Mouse (Mus musculus) lung, embryonic 15.5 days (tissue): Measurements from ENCODE around the gene Ccdc107. TPM values are rescaled to one million over a fixed set of nuclear protein-coding genes. Genes with fewer than 3 reads are reported as not detected.

ENCODE experiments used
- polyA plus RNA-seq: library from polyadenylated mRNA; unstranded; fragments of >200 nt; fragmentation: Nextera tagmentation; extraction: Ambion mirVana; gene quantifications from 2 replicates; pipeline ENCODE4 v1.2.1, GENCODE M21; 2015

Gene Ccdc107
- polyA plus RNA-seq, 1 experiment from 2014 or later = 70.1 TPM

Other genes starting within 250 kb of the Ccdc107 start
- gene Atp8b5, start 225.7 kb upstream of the Ccdc107 start, polyA plus RNA-seq = 0.24 and 0.29 TPM in 2 replicates
- gene Rusc2, start 110.9 kb upstream of the Ccdc107 start, polyA plus RNA-seq = 13.0 and 14.0 TPM in 2 replicates
- 0.14 and 0.25 TPM in 2 replicates for gene Fam166b, start 63.8 kb upstream of the Ccdc107 start, polyA plus RNA-seq
- gene Tesk1, start 51.0 kb upstream of the Ccdc107 start, polyA plus RNA-seq = 8.3 and 8.5 TPM in 2 replicates
- 1.8 and 3.1 TPM in 2 replicates for gene Cd72, start 38.3 kb upstream of the Ccdc107 start, polyA plus RNA-seq
- 0.14 and 1.2 TPM in 2 replicates for gene Sit1, start 9.2 kb upstream of the Ccdc107 start, polyA plus RNA-seq
- gene Arhgef39, start 6.8 kb downstream of the Ccdc107 start, polyA plus RNA-seq = 48.8 and 54.0 TPM in 2 replicates
- gene Car9, start 14.1 kb downstream of the Ccdc107 start, polyA plus RNA-seq = 4.7 and 6.1 TPM in 2 replicates
- gene Tpm2, start 30.9 kb downstream of the Ccdc107 start, polyA plus RNA-seq = 198 and 216 TPM in 2 replicates
- gene Creb3, start 69.4 kb downstream of the Ccdc107 start, polyA plus RNA-seq = 62.7 and 63.2 TPM in 2 replicates
- 97.9 and 98.2 TPM in 2 replicates for gene Tln1, start 69.8 kb downstream of the Ccdc107 start, polyA plus RNA-seq
- 23.7 and 32.2 TPM in 2 replicates for gene Rgp1, start 85.8 kb downstream of the Ccdc107 start, polyA plus RNA-seq
- 19.0 and 21.1 TPM in 2 replicates for gene Gba2, start 86.0 kb downstream of the Ccdc107 start, polyA plus RNA-seq
- 0.77 and 1.5 TPM in 2 replicates for gene Msmp, start 91.6 kb downstream of the Ccdc107 start, polyA plus RNA-seq
- 9.6 and 10.6 TPM in 2 replicates for gene Npr2, start 139.0 kb downstream of the Ccdc107 start, polyA plus RNA-seq
- 3.9 TPM in 2 replicates for gene Spag8, start 160.7 kb downstream of the Ccdc107 start, polyA plus RNA-seq
- gene Hint2, start 163.6 kb downstream of the Ccdc107 start, polyA plus RNA-seq = 110 and 114 TPM in 2 replicates
- 4.2 and 4.9 TPM in 2 replicates for gene Tmem8b, start 176.1 kb downstream of the Ccdc107 start, polyA plus RNA-seq
- 2.1 and 2.3 TPM in 2 replicates for gene Fam221b, start 176.2 kb downstream of the Ccdc107 start, polyA plus RNA-seq
- gene Olfr70, start 207.9 kb downstream of the Ccdc107 start, polyA plus RNA-seq = not detected in 2 replicates
- not detected in 2 replicates for gene Olfr71, start 217.4 kb downstream of the Ccdc107 start, polyA plus RNA-seq
- gene Hrct1, start 234.3 kb downstream of the Ccdc107 start, polyA plus RNA-seq = 1.1 and 1.3 TPM in 2 replicates
- 0.48 and 0.62 TPM in 2 replicates for gene Spaar, start 237.1 kb downstream of the Ccdc107 start, polyA plus RNA-seq